Mouse (Mus musculus): ENCODE data around the gene Axl. TPM values are rescaled to one million over a fixed set of nuclear protein-coding genes. Genes with fewer than 3 reads are reported as not detected.

The Axl gene
- polyA plus RNA-seq, 2 experiments = 80.2 to 132 TPM

- no peak for TF ChIP-seq POLR2A (IDR thresholded peaks at IDR 0.05; ENCODE audit: borderline replicate concordance, extremely low read depth, insufficient read depth, insufficient read length)
- DNase-seq (ENCODE audit: low spot score) (peak; percentile 86), ATAC-seq (ENCODE audit: low FRiP score, low read depth) (peak; percentile 92)
- Histone ChIP-seq H3K27ac (replicated peaks; ENCODE audit: low read depth, low read length) (0 out of 2 replicates have a peak overlapping the region, but pooled peaks have one; percentile 63), H3K9ac (ENCODE audit: low read depth, low read length, severe bottlenecking) (no peak overlapping the region), H3K27me3 (ENCODE audit: control insufficient read depth, insufficient read depth, low read length) (no peaks in the 10 kb centered on the region), H3K4me3 (replicated peaks; ENCODE audit: low read length) (no peak overlapping the region), H3K36me3 (ENCODE audit: control insufficient read depth, insufficient read depth, low read length) (no peaks in the 10 kb centered on the region), H3K4me1 (ENCODE audit: control insufficient read depth, insufficient read depth, low read length) (peaks cover 19% of the 10 kb centered on the region), H3K9me3 (ENCODE audit: control insufficient read depth, low read length) (no peaks in the 10 kb centered on the region), H3K4me2 (replicated peaks; ENCODE audit: low read depth, low read length, severe bottlenecking) (no peak overlapping the region)
- 24% methylated on average over 3 of the region's 3 CpGs for WGBS
Observed at GRCm38 (mm10) chr7:25827199-25827598, 38.7 kb upstream of the Axl start.

GRCm38 (mm10) chr7:25826029-25826428, 37.5 kb upstream of the Axl start:
- no peak for TF ChIP-seq POLR2A (IDR thresholded peaks at IDR 0.05; ENCODE audit: borderline replicate concordance, extremely low read depth, insufficient read depth, insufficient read length)
- Histone ChIP-seq H3K4me2 (replicated peaks; ENCODE audit: low read depth, low read length, severe bottlenecking) (no peak overlapping the region), H3K9ac (ENCODE audit: low read depth, low read length, severe bottlenecking) (no peak overlapping the region), H3K4me1 (ENCODE audit: control insufficient read depth, insufficient read depth, low read length) (peaks cover 19% of the 10 kb centered on the region), H3K4me3 (replicated peaks; ENCODE audit: low read length) (no peak overlapping the region), H3K27ac (replicated peaks; ENCODE audit: low read depth, low read length) (no peak overlapping the region), H3K9me3 (ENCODE audit: control insufficient read depth, low read length) (no peaks in the 10 kb centered on the region), H3K27me3 (ENCODE audit: control insufficient read depth, insufficient read depth, low read length) (no peaks in the 10 kb centered on the region), H3K36me3 (ENCODE audit: control insufficient read depth, insufficient read depth, low read length) (no peaks in the 10 kb centered on the region)
- DNase-seq (ENCODE audit: low spot score) (no peak), ATAC-seq (ENCODE audit: low FRiP score, low read depth) (no peak)
- WGBS = 47% methylated on average over 6 of the region's 6 CpGs

DNA sequence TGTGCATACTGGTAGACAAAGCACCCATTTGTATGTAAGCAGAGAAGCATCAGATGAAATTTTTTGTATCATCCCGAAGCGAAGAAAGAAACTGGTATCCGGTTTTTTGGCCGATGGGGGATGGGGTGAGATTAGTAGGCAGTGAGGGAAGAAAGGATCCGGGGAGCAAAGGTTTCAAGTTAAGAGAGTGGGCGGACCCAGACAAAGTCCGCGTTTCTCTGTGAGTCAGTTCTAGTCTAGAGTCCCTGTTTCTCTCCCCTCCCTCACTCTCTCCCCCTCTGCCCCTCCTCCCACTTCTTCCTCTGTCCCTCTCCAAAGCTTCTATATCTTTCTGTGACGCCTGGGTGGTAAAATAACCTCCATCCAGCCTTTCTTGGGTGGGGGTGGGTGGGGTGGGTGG, 36.5 kb upstream of the Axl start:
- Histone ChIP-seq H3K9ac (ENCODE audit: low read depth, low read length, severe bottlenecking) (no peak overlapping the region), H3K36me3 (ENCODE audit: control insufficient read depth, insufficient read depth, low read length) (no peaks in the 10 kb centered on the region), H3K27ac (replicated peaks; ENCODE audit: low read depth, low read length) (no peak overlapping the region), H3K4me2 (replicated peaks; ENCODE audit: low read depth, low read length, severe bottlenecking) (no peak overlapping the region), H3K9me3 (ENCODE audit: control insufficient read depth, low read length) (no peaks in the 10 kb centered on the region), H3K27me3 (ENCODE audit: control insufficient read depth, insufficient read depth, low read length) (no peaks in the 10 kb centered on the region), H3K4me1 (ENCODE audit: control insufficient read depth, insufficient read depth, low read length) (peaks cover 13% of the 10 kb centered on the region; the same call in 1 of the 2 replicates), H3K4me3 (replicated peaks; ENCODE audit: low read length) (no peak overlapping the region)
- no peak for TF ChIP-seq POLR2A (IDR thresholded peaks at IDR 0.05; ENCODE audit: borderline replicate concordance, extremely low read depth, insufficient read depth, insufficient read length)
- 51% methylated on average over 9 of the region's 9 CpGs for WGBS
- DNase-seq (ENCODE audit: low spot score) (no peak), ATAC-seq (ENCODE audit: low FRiP score, low read depth) (no peak)

GRCm38 (mm10) chr7:25816241-25816919, 27.9 kb upstream of the Axl start, which contains the start of gene Cyp2s1:
Gene Cyp2s1, minus strand, starts transcription at chr7:25816913.
- no peak for TF ChIP-seq POLR2A (IDR thresholded peaks at IDR 0.05; ENCODE audit: borderline replicate concordance, extremely low read depth, insufficient read depth, insufficient read length)
- Histone ChIP-seq H3K4me3 (replicated peaks; ENCODE audit: low read length) (peak within 1 kb of the TSS; percentile 43), H3K36me3 (ENCODE audit: control insufficient read depth, insufficient read depth, low read length) (no peaks in the 10 kb centered on the region), H3K27me3 (ENCODE audit: control insufficient read depth, insufficient read depth, low read length) (peaks cover 10% of the 10 kb centered on the region; the same call in 1 of the 2 replicates), H3K4me2 (replicated peaks; ENCODE audit: low read depth, low read length, severe bottlenecking) (peak within 1 kb of the TSS; percentile 91), H3K27ac (replicated peaks; ENCODE audit: low read depth, low read length) (no peak within 1 kb of the TSS), H3K9ac (ENCODE audit: low read depth, low read length, severe bottlenecking) (peak within 1 kb of the TSS; percentile 60), H3K9me3 (ENCODE audit: control insufficient read depth, low read length) (no peaks in the 10 kb centered on the region), H3K4me1 (ENCODE audit: control insufficient read depth, insufficient read depth, low read length) (peaks cover 5% of the 10 kb centered on the region; the same call in 1 of the 2 replicates)
- ATAC-seq (ENCODE audit: low FRiP score, low read depth) = no peak
- under 1% methylated on average over 38 of the region's 40 CpGs for WGBS
- no peak for DNase-seq (ENCODE audit: low spot score)

DNA sequence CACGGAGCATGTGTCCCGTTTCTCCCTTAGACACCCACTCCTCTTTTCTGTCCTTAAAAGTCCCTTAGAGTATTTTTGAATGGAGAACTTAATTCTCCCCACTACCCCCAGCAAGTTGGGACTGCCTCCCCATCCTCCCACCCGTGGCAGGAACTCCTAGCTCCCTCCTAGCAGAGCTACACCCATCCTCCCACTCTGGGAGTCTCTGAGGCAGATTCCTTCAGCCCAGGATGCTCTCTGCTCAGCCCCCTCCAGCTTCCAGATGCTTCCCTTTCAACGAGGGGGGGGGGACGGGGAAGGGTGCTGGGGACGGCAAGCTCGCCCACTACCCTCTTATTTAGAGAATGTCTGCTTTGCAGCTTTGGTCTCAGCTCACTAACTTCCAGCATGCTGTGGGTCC, 27.1 kb upstream of the Axl start:
- WGBS = 22% methylated on average over 7 of the region's 7 CpGs
- Histone ChIP-seq H3K4me3 (replicated peaks; ENCODE audit: low read length) (peak overlapping the region; percentile 43), H3K27me3 (ENCODE audit: control insufficient read depth, insufficient read depth, low read length) (peaks cover 10% of the 10 kb centered on the region; the same call in 1 of the 2 replicates), H3K9me3 (ENCODE audit: control insufficient read depth, low read length) (no peaks in the 10 kb centered on the region), H3K9ac (ENCODE audit: low read depth, low read length, severe bottlenecking) (peak overlapping the region; percentile 60; the same call in 1 of the 2 replicates), H3K36me3 (ENCODE audit: control insufficient read depth, insufficient read depth, low read length) (no peaks in the 10 kb centered on the region), H3K4me2 (replicated peaks; ENCODE audit: low read depth, low read length, severe bottlenecking) (peak overlapping the region; percentile 91), H3K4me1 (ENCODE audit: control insufficient read depth, insufficient read depth, low read length) (peaks cover 5% of the 10 kb centered on the region; the same call in 1 of the 2 replicates), H3K27ac (replicated peaks; ENCODE audit: low read depth, low read length) (no peak overlapping the region)
- DNase-seq (ENCODE audit: low spot score) (no peak), ATAC-seq (ENCODE audit: low FRiP score, low read depth) (no peak)
- no peak for TF ChIP-seq POLR2A (IDR thresholded peaks at IDR 0.05; ENCODE audit: borderline replicate concordance, extremely low read depth, insufficient read depth, insufficient read length)

Data from limb, embryonic 14.5 days (tissue).